Mouse (Mus musculus): ENCODE measurements at regions not wholly inside any gene's neighbourhood (a gene's known extent, or its start where the extent isn't known, plus 50 kb on each side); places are given as distances from the start of the nearest gene placed in this dataset.
A peak's percentile ranks its signal among the peaks of the same experiment; 100 is the strongest.

- no peaks in the 10 kb centered on the region for H3K27me3 ChIP-seq
- WGBS, result 89% methylated on average over 2 of the region's 2 CpGs
- no peak overlapping the region for H3K27ac ChIP-seq
- no peaks in the 10 kb centered on the region for H3K36me3 ChIP-seq
- no peak for ATAC-seq (replicated peaks; ENCODE audit: low FRiP score)
- H3K9ac ChIP-seq, result no peak overlapping the region
- no peak overlapping the region for H3K4me2 ChIP-seq
- no peak overlapping the region for H3K4me3 ChIP-seq (replicated peaks)
- H3K4me1 ChIP-seq, result no peaks in the 10 kb centered on the region
- H3K9me3 ChIP-seq (replicated peaks), result no peaks in the 10 kb centered on the region
These were observed 182.5 kb upstream of the Tprg start for GRCm38 (mm10) chr16:25104165-25104564.

GRCm38 (mm10) chr16:25104603-25105002 lies 182.0 kb upstream of the Tprg start:
- no peaks in the 10 kb centered on the region for H3K27me3 ChIP-seq
- no peak overlapping the region for H3K27ac ChIP-seq
- 48% methylated on average over 2 of the region's 2 CpGs for WGBS
- no peak overlapping the region for H3K4me2 ChIP-seq
- no peaks in the 10 kb centered on the region for H3K4me1 ChIP-seq
- H3K9me3 ChIP-seq (replicated peaks), result no peaks in the 10 kb centered on the region
- H3K4me3 ChIP-seq (replicated peaks), result no peak overlapping the region
- no peak for ATAC-seq (replicated peaks; ENCODE audit: low FRiP score)
- no peak overlapping the region for H3K9ac ChIP-seq
- H3K36me3 ChIP-seq, result no peaks in the 10 kb centered on the region

- Histone ChIP-seq H3K4me2 (no peak overlapping the region), H3K4me3 (replicated peaks) (no peak overlapping the region), H3K27ac (no peak overlapping the region), H3K9ac (no peak overlapping the region), H3K27me3 (no peaks in the 10 kb centered on the region), H3K36me3 (no peaks in the 10 kb centered on the region), H3K9me3 (replicated peaks) (no peaks in the 10 kb centered on the region), H3K4me1 (no peaks in the 10 kb centered on the region)
- no peak for ATAC-seq (replicated peaks; ENCODE audit: low FRiP score)
- 41% methylated on average over 4 of the region's 4 CpGs for WGBS
These were observed 146.5 kb upstream of the Tprg start for GRCm38 (mm10) chr16:25140164-25140563.

- ATAC-seq (replicated peaks; ENCODE audit: low FRiP score), result no peak
- Histone ChIP-seq H3K27ac (no peak overlapping the region), H3K4me1 (no peaks in the 10 kb centered on the region), H3K9me3 (replicated peaks) (no peaks in the 10 kb centered on the region), H3K4me3 (replicated peaks) (no peak overlapping the region), H3K4me2 (no peak overlapping the region), H3K36me3 (no peaks in the 10 kb centered on the region), H3K9ac (no peak overlapping the region), H3K27me3 (no peaks in the 10 kb centered on the region)
- 69% methylated on average over 4 of the region's 4 CpGs for WGBS
These were observed 139.1 kb upstream of the Tprg start for GRCm38 (mm10) chr16:25147486-25147885.

- no peak overlapping the region for H3K4me2 ChIP-seq
- H3K36me3 ChIP-seq, result no peaks in the 10 kb centered on the region
- no peak for ATAC-seq (replicated peaks; ENCODE audit: low FRiP score)
- WGBS, result 83% methylated on average over 1 of the region's 1 CpGs
- H3K9me3 ChIP-seq (replicated peaks), result no peaks in the 10 kb centered on the region
- no peaks in the 10 kb centered on the region for H3K27me3 ChIP-seq
- H3K27ac ChIP-seq, result no peak overlapping the region
- no peaks in the 10 kb centered on the region for H3K4me1 ChIP-seq
- no peak overlapping the region for H3K9ac ChIP-seq
- H3K4me3 ChIP-seq (replicated peaks), result no peak overlapping the region
These were observed 137.4 kb upstream of the Tprg start for GRCm38 (mm10) chr16:25149186-25149585.

- ATAC-seq (replicated peaks; ENCODE audit: low FRiP score), result no peak
These were observed 109.7 kb upstream of the Tprg start for GRCm38 (mm10) chr16:25176870-25177269.

GRCm38 (mm10) chr16:25178055-25178454 lies 108.6 kb upstream of the Tprg start:
- WGBS, result 85% methylated on average over 2 of the region's 2 CpGs

More at GRCm38 (mm10) chr16:25176870-25177269, 109.7 kb upstream of the Tprg start:
- Histone ChIP-seq H3K4me3 (replicated peaks) (no peak overlapping the region), H3K27me3 (no peaks in the 10 kb centered on the region), H3K4me1 (no peaks in the 10 kb centered on the region), H3K36me3 (no peaks in the 10 kb centered on the region), H3K27ac (no peak overlapping the region), H3K4me2 (no peak overlapping the region), H3K9me3 (replicated peaks) (no peaks in the 10 kb centered on the region), H3K9ac (no peak overlapping the region)

GRCm38 (mm10) chr16:25181939-25182338 lies 104.7 kb upstream of the Tprg start:
- H3K9me3 ChIP-seq (replicated peaks), result no peaks in the 10 kb centered on the region
- no peak for ATAC-seq (replicated peaks; ENCODE audit: low FRiP score)
- H3K36me3 ChIP-seq, result no peaks in the 10 kb centered on the region
- H3K9ac ChIP-seq, result no peak overlapping the region
- WGBS, result 92% methylated on average over 6 of the region's 6 CpGs
- no peak overlapping the region for H3K27ac ChIP-seq
- no peaks in the 10 kb centered on the region for H3K4me1 ChIP-seq
- H3K27me3 ChIP-seq, result no peaks in the 10 kb centered on the region
- no peak overlapping the region for H3K4me3 ChIP-seq (replicated peaks)
- no peak overlapping the region for H3K4me2 ChIP-seq

More at GRCm38 (mm10) chr16:25178055-25178454, 108.6 kb upstream of the Tprg start:
- H3K4me2 ChIP-seq, result no peak overlapping the region
- no peak overlapping the region for H3K4me3 ChIP-seq (replicated peaks)
- no peaks in the 10 kb centered on the region for H3K27me3 ChIP-seq
- H3K36me3 ChIP-seq, result no peaks in the 10 kb centered on the region
- H3K9ac ChIP-seq, result no peak overlapping the region
- no peak overlapping the region for H3K27ac ChIP-seq
- ATAC-seq (replicated peaks; ENCODE audit: low FRiP score), result no peak
- H3K4me1 ChIP-seq, result no peaks in the 10 kb centered on the region
- H3K9me3 ChIP-seq (replicated peaks), result no peaks in the 10 kb centered on the region

GRCm38 (mm10) chr16:25197079-25197478 lies 89.5 kb upstream of the Tprg start:
- Histone ChIP-seq H3K27ac (no peak overlapping the region), H3K4me3 (replicated peaks) (no peak overlapping the region), H3K4me2 (no peak overlapping the region), H3K4me1 (peaks cover 4% of the 10 kb centered on the region; the same call in 1 of the 2 replicates), H3K36me3 (no peaks in the 10 kb centered on the region), H3K9ac (no peak overlapping the region), H3K27me3 (no peaks in the 10 kb centered on the region), H3K9me3 (replicated peaks) (no peaks in the 10 kb centered on the region)
- WGBS, result 92% methylated on average over 5 of the region's 5 CpGs
- ATAC-seq (replicated peaks; ENCODE audit: low FRiP score), result no peak

GRCm38 (mm10) chr16:25198844-25199243 lies 87.8 kb upstream of the Tprg start:
- WGBS, result 81% methylated on average over 3 of the region's 3 CpGs
- H3K36me3 ChIP-seq, result no peaks in the 10 kb centered on the region
- H3K27ac ChIP-seq, result no peak overlapping the region
- H3K4me2 ChIP-seq, result no peak overlapping the region
- no peak for ATAC-seq (replicated peaks; ENCODE audit: low FRiP score)
- H3K27me3 ChIP-seq, result no peaks in the 10 kb centered on the region
- H3K9me3 ChIP-seq (replicated peaks), result no peaks in the 10 kb centered on the region
- H3K4me1 ChIP-seq, result peaks cover 4% of the 10 kb centered on the region; the same call in 1 of the 2 replicates
- H3K9ac ChIP-seq, result no peak overlapping the region
- H3K4me3 ChIP-seq (replicated peaks), result no peak overlapping the region

GRCm38 (mm10) chr16:25199984-25200383 lies 86.6 kb upstream of the Tprg start:
- no peak overlapping the region for H3K9ac ChIP-seq
- H3K9me3 ChIP-seq (replicated peaks), result no peaks in the 10 kb centered on the region
- no peaks in the 10 kb centered on the region for H3K27me3 ChIP-seq
- no peak overlapping the region for H3K4me3 ChIP-seq (replicated peaks)
- no peaks in the 10 kb centered on the region for H3K36me3 ChIP-seq
- ATAC-seq (replicated peaks; ENCODE audit: low FRiP score), result no peak; the same call in 1 of the 2 replicates
- peaks cover 4% of the 10 kb centered on the region; the same call in 1 of the 2 replicates for H3K4me1 ChIP-seq
- no peak overlapping the region for H3K4me2 ChIP-seq
- H3K27ac ChIP-seq, result no peak overlapping the region

- WGBS, result 81% methylated on average over 7 of the region's 7 CpGs
- H3K9me3 ChIP-seq (replicated peaks), result no peaks in the 10 kb centered on the region
- ATAC-seq (replicated peaks; ENCODE audit: low FRiP score), result no peak
- no peak overlapping the region for H3K4me2 ChIP-seq
- H3K36me3 ChIP-seq, result no peaks in the 10 kb centered on the region
- no peak overlapping the region for H3K27ac ChIP-seq
- no peak overlapping the region for H3K9ac ChIP-seq
- H3K27me3 ChIP-seq, result no peaks in the 10 kb centered on the region
- H3K4me3 ChIP-seq (replicated peaks), result no peak overlapping the region
- peaks cover 4% of the 10 kb centered on the region; the same call in 1 of the 2 replicates for H3K4me1 ChIP-seq
These were observed 85.4 kb upstream of the Tprg start for GRCm38 (mm10) chr16:25201094-25201770.

GRCm38 (mm10) chr16:25213250-25213649 lies 73.4 kb upstream of the Tprg start:
- H3K4me2 ChIP-seq, result no peak overlapping the region

More at GRCm38 (mm10) chr16:25213250-25213649, 73.4 kb upstream of the Tprg start:
- Histone ChIP-seq H3K27ac (no peak overlapping the region), H3K4me1 (no peaks in the 10 kb centered on the region), H3K4me3 (replicated peaks) (no peak overlapping the region), H3K9me3 (replicated peaks) (no peaks in the 10 kb centered on the region), H3K9ac (no peak overlapping the region), H3K27me3 (no peaks in the 10 kb centered on the region), H3K36me3 (no peaks in the 10 kb centered on the region)
- WGBS, result 45% methylated on average over 2 of the region's 2 CpGs
- peak; percentile 52 for ATAC-seq (replicated peaks; ENCODE audit: low FRiP score)

Measured in kidney, embryonic 15.5 days (tissue).